Mouse (Mus musculus) G1E (cell line): Measurements from ENCODE around the gene Ankrd50.

Source experiments
- CTCF ChIP-seq: IDR thresholded peaks from 2 replicates; pipeline ENCODE4 v1.5.1; 2012; ENCODE audit warnings: low read depth, low read length, inconsistent platforms, mixed read lengths
- GATA1 ChIP-seq: IDR thresholded peaks from 2 replicates; pipeline ENCODE4 v1.6.1; 2012; ENCODE audit warnings: borderline replicate concordance, low read length, inconsistent platforms, mixed read lengths
- POLR2AphosphoS5 ChIP-seq: IDR thresholded peaks from 2 replicates; pipeline ENCODE4 v1.6.1; 2012; ENCODE audit warnings: low read depth, low read length, inconsistent platforms; ENCODE audit not compliant: insufficient replicate concordance
- TAL1 ChIP-seq: conservative IDR thresholded peaks from 2 replicates; pipeline ENCODE4 v1.6.1; 2012; ENCODE audit warnings: low read depth, low read length, inconsistent platforms, mixed read lengths

- TF ChIP-seq GATA1, result no peak
- TF ChIP-seq CTCF, result no peak
- TF ChIP-seq TAL1, result no peak
- TF ChIP-seq POLR2AphosphoS5, result no peak
Measured at GRCm38 (mm10) chr3:38471516-38471915, 13.1 kb downstream of the Ankrd50 start.
